Mouse (Mus musculus): ENCODE measurements around the gene Nde1.

GRCm38 (mm10) chr16:14131376-14131775 is 31.7 kb upstream of the Nde1 start:
- TF ChIP-seq POLR2A (IDR thresholded peaks at IDR 0.05; ENCODE audit: control insufficient read depth, low read depth, low read length) (no peak), CTCF (IDR thresholded peaks at IDR 0.05; ENCODE audit: control insufficient read depth, insufficient read depth, insufficient replicate concordance, low read depth, low read length) (no peak)
